Mouse (Mus musculus) liver, adult 2 months (tissue): Measurements from ENCODE around the gene Prdm4.

ENCODE experiments used
- CTCF ChIP-seq: fragments of 200-500 bp; IDR thresholded peaks from 2 replicates; pipeline ENCODE4 v1.5.1; 2011; ENCODE audit warnings: low read depth, low read length, control low read depth
- POLR2A ChIP-seq: fragments of 200-500 bp; IDR thresholded peaks from 2 replicates; pipeline ENCODE4 v1.6.1; 2011; ENCODE audit warnings: low read length, control low read depth; ENCODE audit not compliant: insufficient read depth; ENCODE audit errors: extremely low read depth

DNA sequence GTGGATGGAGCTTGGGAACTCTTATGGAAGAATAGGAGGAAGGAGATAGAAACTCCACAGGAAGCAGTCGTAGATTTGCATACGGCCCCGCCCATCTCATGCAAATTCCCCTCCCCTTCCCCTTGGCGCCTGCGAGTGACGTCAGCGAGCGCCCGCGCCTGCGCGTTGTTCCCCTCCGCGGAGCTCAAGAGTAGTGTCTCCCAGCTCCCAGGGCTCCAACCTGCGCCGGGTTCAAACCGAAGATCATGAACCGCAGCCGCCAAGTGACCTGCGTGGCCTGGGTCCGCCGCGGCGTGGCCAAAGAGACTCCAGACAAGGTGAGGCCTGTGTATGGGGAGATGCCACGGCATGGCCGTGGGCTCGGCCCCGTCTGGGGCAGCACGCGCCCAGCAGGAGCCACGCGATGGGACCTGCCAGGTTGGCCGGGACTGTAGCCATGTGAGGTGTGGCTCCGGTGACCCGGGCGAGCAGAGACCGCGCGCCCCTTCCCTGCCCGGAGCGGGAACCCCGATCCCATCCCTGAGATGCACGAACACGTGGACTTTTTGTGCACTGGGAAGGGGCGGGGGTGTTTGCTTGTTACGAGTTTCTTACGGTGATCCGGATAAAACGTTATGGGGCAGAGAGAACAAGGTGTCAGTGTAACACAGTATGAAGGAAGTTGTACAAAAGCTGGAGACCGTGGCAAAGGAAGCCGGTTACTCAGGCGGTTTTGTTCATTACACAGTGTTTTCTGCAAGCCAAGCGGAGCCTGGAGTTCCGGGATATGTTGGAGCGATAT lies 45.1 kb downstream of the Prdm4 start:
- TF ChIP-seq CTCF (no peak), POLR2A (0 out of 2 replicates have a peak, but pooled peaks have one; percentile 34)
